Mouse (Mus musculus) gonadal fat pad, adult 2 months (tissue): ENCODE results near the gene Efhc1. TPM values are rescaled to one million over a fixed set of nuclear protein-coding genes. Genes with fewer than 3 reads are reported as not detected.

Experiments
- DNase-seq: peaks from one replicate; pipeline ENCODE4 v3.0.0-alpha.2; 2012; ENCODE audit warnings: low read depth
- polyA plus RNA-seq: library from polyadenylated mRNA; depleted of rRNA; stranded (reverse); fragments of >200 nt; gene quantifications from 2 replicates; pipeline ENCODE4 v1.2.3, GENCODE M21; 2012

Efhc1 gene
- polyA plus RNA-seq, 1 experiment: 6.9 TPM

DNA sequence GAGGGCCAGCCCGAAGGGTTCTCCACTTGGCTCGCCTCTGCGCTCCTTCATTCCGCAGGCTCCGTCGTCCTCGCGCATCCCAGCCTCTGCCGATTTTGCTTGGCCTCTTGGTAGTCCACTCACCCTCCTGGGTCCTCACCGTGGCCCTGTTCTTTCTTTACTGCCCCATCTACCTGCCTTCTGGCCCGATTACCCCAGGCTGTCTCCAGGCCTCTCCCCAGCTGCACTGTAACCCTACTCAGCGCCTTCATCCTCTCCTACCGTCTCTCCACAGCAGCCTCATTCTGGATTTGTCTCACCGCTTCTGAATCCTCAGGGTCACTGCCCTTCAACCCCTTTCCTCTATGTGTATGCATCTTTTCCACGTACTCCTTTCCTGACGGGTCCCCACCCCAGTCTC, 373 bp downstream of the Efhc1 start:
- DNase-seq: no peak

DNA sequence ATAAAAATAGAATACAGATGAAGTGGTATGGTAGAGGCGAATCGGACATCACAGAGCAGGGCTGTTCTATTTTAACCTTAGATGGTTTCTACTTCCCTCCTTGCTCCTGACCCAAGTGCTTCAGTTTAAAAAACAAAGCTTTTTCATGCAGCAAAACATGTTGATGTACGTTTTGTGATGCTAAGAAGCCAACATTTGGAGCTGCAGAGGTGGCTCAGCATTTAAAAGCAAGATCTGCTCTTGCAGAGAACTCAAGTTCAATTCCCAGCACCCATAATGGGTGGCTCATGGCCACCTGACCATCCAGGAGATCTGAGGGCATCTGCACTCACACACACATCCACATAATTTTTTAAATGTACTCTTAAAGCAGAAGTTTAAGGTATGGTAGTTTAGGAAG, 3.5 kb downstream of the Efhc1 start:
- no peak for DNase-seq

DNA sequence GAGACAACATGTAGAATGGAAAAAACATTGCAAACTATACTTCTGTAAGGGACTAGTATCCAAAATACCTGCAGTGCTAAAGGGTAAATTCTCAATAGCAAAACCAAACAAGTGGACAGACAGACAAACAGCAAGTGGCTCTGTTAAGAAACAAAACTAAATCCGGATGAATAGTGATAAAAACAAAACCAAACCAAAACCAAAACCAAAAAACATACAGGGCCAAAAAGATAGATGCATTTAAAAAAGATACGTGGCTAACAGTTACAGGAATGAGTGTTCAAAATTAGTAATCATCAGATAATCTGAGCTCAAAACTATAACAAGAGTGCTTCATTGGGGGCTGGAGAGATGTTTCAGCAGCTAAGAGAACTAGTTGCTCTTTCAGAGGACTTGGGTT, 18.2 kb downstream of the Efhc1 start:
- DNase-seq: no peak

DNA sequence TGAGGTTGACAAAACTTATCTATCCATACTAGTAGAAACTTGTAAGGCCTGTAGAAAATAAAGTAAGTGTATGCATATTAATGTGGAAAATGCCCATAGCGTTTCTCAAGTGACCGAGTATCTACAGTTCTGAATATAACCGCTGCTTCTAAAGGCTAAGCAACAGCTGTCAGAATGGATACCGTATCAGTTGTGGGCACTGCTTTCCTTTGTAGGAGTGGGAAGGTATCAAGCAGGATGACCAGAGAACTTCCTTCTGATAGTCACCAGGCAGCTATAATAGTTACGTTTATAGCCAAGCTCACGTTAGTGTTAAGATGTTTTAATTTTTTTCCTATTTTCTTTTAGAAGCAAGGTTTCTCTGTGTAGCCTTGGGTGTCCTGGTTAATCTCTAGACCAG, 22.0 kb downstream of the Efhc1 start:
- DNase-seq: no peak

DNA sequence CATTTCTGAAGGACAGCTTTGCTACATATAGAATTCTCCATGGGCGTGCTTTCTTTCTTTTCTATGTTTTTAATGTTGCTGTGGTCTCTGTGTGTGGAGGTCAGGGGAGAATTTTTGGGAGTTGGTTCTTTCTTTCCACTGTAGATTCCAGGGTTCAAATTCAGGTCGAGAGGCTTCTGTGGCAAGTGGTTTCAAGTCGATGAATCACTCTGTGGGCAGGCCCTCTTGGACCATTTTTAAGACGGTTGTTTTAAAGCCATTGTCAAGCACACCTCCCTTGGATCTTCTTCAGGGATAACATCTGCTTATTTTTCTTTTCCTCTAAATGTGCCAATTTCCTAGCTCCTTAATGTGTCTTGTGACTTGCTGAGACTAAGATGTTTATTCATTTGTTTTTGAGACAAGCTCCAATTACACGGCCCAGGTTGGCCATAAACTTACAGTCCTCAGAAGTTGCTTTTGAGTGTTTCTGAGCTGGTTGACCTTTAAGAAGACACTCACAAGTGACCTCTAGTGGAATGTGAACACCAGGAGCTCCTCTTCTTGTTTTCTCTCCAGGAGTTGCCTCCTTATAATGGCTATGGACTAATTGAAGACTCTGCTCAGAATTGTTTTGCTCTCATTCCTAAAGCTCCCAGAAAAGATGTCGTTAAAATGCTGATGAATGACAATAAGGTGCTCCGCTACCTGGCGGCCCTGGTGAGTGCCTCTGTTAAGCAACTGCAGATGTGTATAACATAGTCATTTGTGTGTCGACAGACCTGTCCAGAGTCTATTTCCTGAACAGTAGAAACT, 23.1 kb downstream of the Efhc1 start:
- no peak for DNase-seq

DNA sequence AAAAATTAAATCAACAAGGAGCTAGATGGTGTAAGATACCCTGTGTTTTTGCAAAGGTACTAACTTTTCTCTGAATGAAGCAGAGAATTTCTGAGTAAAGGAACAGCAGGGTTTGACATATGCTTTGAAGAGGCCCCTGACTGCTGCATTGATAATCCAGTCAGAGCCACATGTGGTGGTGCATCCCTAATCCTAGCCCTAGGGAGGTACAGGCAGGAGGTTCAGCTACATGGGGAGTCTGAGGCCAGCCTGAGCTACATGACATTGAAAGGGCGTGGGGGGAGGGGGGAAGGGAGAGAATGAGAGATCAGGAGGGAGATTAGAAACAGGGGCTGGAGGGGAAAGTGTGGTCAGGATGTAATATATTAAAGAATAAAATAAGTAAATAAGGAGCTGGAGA, 29.1 kb downstream of the Efhc1 start:
- DNase-seq: no peak

DNA sequence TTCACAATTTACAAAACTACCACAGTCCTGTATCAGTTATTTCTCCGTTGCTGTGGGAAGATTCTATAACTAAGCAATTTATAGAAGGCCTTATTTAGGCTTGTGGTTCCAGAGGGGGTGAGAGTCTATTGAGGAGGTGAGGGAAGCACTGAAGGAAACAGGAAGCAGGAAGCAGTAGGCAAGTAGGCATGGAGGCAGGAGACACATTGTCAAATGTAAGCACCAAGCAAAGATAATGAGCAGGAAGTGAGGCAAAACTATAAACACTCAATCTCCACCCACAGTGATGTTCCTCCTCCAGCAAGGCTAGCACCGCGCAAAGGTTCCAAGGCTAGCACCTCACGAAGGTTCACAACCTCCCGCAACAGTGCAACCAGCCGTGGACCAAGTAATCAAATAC, 30.3 kb downstream of the Efhc1 start:
- no peak for DNase-seq

DNA sequence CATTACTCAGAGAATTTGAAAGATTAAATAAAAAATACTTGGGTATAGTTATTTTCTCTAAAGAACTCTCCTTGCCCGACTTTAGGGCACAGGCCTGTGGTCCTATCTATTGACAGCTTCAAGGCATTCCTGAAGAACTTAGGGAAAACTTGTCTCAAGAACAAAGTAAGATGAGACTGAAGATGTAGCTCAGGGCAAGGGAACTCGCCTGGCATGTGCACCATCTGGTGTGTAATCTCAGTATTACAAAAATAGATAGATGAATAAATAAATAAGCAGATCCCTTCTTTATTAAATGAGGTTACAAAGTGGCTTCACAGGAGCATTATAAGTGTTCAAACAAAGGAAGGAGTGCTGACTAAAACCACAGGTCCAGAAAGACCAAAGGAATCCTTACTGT, 32.7 kb downstream of the Efhc1 start:
- no peak for DNase-seq

DNA sequence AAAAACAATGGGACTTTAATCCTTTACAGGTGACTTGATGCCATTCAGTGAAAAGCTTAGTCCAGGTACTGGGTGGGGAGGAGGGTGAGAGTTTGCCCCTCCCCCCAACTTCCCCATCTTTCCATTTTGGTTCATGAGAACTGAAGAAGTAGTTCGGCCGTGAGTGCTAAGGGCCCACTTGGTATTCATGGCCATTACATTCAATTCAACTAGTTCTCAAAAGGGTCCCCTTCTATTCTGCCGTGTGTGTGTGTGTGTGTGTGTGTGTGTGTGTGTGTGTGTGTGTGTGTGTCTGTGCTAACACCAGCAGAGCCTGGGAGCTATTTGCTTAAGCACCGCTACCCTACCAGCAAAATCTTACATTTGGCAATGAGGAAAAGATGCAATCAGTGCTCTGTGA, 33.2 kb downstream of the Efhc1 start:
- DNase-seq: no peak

DNA sequence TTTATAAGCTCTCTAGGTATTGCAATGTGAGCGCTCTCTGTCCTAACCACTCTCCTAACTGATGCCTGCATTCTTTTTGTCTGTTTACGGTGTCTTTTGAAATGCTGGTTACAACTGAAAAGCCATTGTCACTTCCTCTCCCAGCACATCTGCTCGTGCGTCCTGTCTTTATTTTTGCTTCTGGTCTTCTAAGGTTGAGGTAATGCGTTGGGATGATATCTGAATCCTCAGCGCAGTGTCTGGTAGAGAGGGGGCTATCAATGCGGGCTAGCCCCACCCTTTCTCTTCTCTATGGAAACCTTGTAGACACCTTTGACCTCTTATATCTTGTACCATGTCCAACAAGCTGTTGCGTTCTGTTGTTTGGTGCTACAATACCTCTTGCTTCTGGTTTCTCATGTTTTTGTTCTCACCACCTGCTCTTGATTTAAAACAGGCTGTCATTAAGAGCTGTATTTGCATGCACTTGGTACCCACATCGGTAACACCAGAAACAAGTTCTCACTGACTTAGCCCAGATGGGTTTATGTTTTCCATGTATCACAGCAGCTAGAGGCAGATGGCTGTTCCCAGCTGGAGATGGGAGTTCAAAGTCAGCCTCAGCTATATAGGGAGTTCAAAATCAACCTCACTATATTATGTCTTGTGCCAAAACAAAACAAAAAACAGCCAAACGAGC, 35.1 kb downstream of the Efhc1 start:
- no peak for DNase-seq

DNA sequence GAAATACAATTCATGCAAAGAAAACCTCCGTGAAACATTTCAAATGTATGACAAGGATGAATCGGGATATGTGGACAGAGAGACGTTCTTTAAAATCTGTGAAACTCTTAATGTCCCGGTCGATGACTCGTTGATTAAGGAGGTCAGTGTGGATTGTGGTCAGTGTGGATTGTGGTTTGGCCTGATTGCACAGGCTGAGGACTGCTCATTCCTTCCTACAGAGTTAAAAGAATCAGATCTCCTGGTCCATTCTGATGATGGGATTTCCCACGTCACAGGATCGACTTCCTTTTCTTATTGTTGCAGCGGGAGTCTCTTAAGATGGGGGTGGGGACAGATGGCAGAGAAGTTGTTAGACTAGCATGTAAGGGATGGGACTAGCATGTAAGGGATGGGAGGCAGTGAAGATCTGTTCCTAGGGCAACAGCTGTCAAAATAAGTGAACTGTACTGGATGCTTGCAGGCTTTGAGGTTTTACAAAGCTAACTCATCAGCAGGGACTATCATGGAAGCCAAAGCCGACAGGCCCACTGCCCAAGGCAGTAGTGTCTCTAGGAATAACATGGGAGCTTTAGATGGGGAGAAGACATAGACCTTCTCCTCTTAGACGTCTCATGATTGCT, 38.1 kb downstream of the Efhc1 start:
- DNase-seq: no peak

DNA sequence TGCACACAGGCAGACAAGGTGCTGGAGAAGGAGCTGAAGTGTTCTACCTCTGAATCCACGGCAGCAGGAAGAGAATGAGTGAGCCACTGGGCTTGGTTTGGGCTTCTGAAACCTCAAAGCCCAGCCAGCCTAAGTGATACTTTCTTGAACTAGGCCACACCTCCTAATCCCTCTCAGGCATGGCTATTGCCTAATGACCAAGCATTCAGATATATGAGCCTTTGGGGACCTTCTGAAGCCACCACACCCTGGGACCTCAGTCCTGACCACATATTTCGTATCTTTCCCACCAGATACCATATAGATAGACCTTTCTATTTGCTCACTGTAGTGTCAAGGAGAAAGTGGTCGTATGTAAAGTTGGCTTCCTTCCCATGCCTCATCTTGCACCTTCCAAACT, 42.3 kb downstream of the Efhc1 start:
- no peak for DNase-seq

DNA sequence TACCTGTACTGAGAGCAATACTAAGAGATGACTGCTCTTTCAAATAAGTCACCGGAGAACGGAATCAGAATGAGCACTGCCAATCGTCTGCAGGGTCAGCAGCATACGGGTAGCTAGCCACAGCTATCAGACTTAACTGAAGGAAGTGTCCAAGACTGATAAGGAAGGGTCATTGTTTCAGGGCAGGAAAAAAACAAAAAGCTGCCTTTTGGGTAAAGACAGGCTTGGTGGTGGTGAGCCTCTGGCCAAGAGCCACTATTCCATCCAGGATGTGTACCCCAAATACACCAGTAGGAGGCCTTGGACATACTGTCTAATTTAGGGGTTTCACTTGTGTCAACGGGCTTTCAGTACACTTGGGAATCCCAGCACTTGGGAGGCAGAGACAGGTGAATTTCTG, 42.9 kb downstream of the Efhc1 start:
- DNase-seq: no peak

DNA sequence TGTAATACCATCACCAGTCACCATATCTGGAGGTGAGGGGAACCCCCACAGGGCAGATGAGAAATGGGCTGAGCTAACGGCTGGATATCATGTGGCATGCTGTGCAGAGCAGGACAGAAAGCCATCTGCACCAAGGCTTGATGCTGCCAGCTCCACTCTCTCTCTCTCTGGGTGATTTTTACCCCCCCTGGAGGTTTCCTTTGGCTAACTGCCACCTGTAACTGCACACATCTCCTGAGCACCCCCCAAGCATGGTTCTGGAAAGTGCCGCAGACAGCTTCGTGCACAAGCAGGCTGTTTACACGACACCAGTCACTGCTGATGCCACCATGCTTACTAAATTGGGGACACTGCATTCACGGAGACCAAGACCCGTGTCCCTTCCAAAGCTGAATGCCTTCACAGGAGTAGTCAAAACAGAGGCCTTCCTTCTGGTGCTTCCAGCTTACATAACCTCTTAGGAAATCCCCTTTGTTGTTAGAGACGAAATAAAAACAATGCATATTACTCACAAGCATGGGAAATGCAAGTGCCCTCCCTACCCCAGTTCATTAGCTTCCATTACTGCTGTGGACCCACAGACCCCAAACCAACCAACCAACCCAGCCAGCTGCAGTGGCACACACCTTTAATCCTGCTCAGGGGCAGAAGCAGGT, 44.0 kb downstream of the Efhc1 start:
- DNase-seq: no peak

DNA sequence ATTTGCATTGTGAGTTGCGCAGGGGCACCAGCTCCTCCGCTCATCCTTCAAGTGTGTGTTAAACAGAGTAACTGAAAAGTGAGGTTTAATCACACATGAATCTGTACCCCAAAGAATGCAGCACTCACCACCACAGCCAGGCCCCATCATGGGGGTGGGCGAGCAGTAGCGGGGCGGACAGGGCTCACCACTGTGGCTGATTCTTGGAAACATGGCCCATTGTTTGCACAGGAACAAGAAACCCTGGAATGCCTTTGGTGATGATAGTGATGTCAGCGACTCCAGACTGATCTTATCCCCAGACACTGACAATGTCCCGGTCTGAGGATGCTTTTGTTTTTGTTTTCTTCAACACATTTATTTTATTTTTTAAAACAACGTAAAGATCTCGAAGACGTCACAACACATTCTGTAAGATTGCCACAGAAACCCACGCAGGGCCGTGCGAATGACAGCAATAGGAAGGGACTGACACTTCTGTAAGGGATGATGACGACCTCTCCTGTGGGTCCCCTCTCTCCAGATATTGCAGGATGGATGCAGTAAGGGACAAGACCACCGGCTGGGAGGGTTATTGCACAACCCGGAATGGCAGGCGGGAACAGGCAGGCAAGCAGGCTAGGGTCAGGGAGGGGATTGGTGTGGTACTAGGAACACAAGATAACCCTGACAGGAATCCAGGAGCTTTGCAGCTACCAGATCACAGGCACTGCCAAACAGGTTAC, 45.3 kb downstream of the Efhc1 start:
- DNase-seq: no peak

DNA sequence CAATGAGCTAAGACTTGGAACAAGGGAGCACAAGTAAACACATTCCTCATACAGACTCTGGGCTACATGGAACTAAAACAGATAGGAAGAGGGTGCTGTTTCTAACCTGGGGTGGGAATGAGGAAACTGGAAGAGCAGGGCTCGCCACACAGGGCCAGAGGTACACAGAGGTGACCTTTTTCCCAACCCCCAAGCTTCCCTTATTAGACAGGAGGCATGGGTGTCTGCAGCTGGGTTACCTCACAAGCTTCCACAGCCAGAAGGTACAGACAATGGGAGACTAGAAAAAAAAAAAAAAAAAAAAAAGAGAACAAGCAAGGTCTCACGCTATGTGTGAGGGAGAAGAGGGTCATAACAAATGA, 45.9 kb downstream of the Efhc1 start:
- no peak for DNase-seq

DNA sequence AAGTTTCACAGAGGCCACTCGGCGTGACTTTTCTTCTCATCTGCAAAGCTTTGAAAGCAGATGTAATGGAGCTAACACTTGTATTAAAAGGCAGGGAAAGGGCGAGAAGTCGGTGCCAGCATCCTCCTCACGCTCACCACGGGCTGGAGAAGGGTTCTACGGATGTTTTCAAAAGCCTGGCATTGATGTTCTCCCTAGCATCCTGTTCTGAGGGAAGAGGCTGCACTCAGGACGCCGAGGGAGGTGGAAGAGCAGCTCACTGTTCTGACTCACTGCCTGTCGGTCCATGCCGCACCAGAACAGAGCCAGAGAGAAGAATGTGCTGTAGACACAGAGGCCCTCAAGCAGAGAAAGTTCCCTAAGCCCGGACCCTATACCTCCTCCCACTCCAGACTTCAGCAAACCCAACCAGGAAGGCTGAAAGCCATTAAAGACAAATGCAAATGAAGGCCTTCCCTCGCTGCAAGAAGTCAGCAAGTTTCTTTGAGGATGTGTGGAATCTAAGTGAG, 46.5 kb downstream of the Efhc1 start:
- no peak for DNase-seq

DNA sequence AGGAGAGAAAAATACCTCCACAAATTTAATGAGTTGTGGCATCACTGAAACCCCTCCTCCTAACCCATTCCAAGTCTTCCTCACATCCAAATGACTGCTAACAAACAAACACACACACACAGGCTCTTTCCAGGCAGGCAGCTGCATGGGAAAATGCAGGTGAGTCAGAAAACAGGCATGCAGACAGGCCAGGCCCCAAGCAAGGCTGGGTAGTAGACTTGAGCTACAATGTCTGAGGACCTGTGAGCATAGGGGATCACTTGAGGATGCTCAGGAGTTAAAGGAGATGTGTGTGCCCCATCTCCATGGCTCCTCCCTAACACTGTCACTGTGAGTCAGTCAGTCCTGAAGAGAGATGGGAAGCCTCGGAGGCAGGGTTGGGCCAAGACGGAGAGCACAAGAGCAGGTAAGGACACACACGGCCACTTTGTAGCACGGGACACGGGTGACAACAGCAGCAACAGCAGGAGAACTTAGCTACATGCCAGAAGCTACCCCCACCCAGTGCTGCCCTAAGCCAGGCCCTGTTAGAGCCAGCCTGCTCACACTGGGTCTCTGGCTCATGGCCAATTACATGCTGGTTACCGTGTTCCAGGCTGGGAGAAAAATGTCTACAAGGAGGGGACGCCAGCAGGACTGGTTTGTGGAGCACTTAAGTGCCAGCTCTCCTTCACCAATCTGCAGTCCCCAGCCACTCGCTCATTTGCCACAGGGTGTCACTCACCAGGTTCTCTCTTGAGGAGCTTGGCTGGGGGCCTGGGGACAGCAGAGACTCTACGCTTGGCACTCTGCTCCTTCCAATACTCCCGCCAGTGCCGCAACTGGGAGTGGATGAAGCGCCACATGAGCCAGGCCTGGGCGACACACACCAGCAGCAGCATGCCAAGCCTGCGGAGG, 51.1 kb downstream of the Efhc1 start:
- DNase-seq: no peak

DNA sequence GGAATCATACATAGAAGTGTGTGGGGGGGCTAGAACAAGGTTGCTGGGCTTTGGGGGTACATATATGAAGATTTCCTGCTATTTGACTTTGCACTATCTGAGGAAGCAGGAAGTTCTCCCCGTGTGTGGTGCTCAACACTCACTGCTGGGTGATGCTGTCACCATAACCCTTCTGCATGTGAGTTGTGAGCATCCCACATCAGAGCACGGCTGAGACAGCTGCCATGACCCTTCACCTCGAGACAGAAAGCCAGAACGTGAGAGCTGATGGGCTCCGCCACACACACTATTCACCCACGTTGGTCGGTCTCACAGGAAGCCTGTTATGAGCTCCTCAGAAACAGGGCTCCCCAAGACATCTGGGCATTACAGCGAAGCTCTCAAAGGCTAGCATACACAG, 53.2 kb downstream of the Efhc1 start:
- DNase-seq: no peak

DNA sequence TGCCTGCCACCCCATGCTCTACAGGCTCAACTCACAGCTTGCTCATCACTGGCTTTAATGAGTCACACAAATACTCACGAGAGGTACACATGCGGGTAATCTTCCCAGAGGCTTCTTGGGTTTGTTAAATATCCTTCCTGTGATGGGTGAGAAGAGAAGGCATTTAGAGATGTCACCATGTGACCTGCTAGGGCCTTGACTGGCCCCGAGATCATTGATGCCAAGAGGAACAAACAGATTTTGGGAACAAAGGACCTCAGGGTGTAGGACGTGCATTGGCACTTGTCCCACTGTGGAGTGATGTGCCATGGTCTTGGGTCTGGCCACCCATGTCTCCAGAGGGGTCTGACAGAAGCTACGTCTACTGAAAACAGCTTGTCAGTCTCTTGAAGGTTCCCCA, 55.3 kb downstream of the Efhc1 start:
- DNase-seq: no peak
